Mouse (Mus musculus) heart, adult 2 months (tissue): Measurements from ENCODE around the gene Slamf9. TPM values are rescaled to one million over a fixed set of nuclear protein-coding genes. Genes with fewer than 3 reads are reported as not detected.
A peak's percentile ranks its signal among the peaks of the same experiment; 100 is the strongest.

ENCODE experiments used
- DNase-seq, 2 experiments: peaks; one replicate each; pipeline ENCODE4 v3.0.0; 2021
- H3K27ac ChIP-seq: fragments of 200-600 bp; 2 replicates; pipeline ENCODE4 v1.8.1; 2022
- H3K27me3 ChIP-seq: fragments of 200-500 bp; 2 replicates; pipeline ENCODE4 v1.6.1; 2012; ENCODE audit warnings: mild to moderate bottlenecking, low read length, inconsistent platforms, mixed read lengths; ENCODE audit not compliant: control insufficient read depth, insufficient read depth
- H3K36me3 ChIP-seq: fragments of 200-500 bp; 2 replicates; pipeline ENCODE4 v1.6.1; 2012; ENCODE audit warnings: low read length, inconsistent platforms; ENCODE audit not compliant: control insufficient read depth, insufficient read depth
- H3K4me1 ChIP-seq: fragments of 200-500 bp; 2 replicates; pipeline ENCODE4 v1.6.1; 2011; ENCODE audit warnings: low read length; ENCODE audit not compliant: control insufficient read depth, insufficient read depth
- H3K4me3 ChIP-seq: fragments of 200-600 bp; 2 replicates; pipeline ENCODE4 v1.8.1; 2022
- H3K79me2 ChIP-seq: fragments of 200-500 bp; replicated peaks from 2 replicates; pipeline ENCODE4 v1.6.1; 2012; ENCODE audit warnings: mild to moderate bottlenecking, inconsistent platforms, low read length, moderate library complexity, mixed read lengths; ENCODE audit not compliant: control insufficient read depth, insufficient read depth
- H3K9ac ChIP-seq: fragments of 200-500 bp; 2 replicates; pipeline ENCODE4 v1.6.1; 2012; ENCODE audit warnings: low read depth, mild to moderate bottlenecking, control low read depth, inconsistent platforms, low read length, mixed read lengths
- CTCF ChIP-seq: fragments of 200-600 bp; IDR thresholded peaks from 2 replicates; pipeline ENCODE4 v1.8.1; 2022; ENCODE audit warnings: antibody characterized with exemption, mild to moderate bottlenecking, moderate library complexity
- EP300 ChIP-seq: fragments of 200-500 bp; IDR thresholded peaks from 2 replicates; pipeline ENCODE4 v1.6.1; 2011; ENCODE audit warnings: low read depth, low read length, control low read depth; ENCODE audit not compliant: insufficient read depth
- POLR2A ChIP-seq: fragments of 200-500 bp; IDR thresholded peaks from 2 replicates; pipeline ENCODE4 v1.6.1; 2011; ENCODE audit warnings: mild to moderate bottlenecking, low read depth, low read length, control low read depth; ENCODE audit not compliant: insufficient read depth
- WGBS: fragments of 180-500 bp; shearing (Covaris S2); methylation state at CpG from one replicate; pipeline ENCODE4 v1.1.7; 2018; 5-methylcytosine and 5-hydroxymethylcytosine counted together
- intact Hi-C: fragments of 180-260 bp; cut with DNase I; formaldehyde crosslinking; loops from one replicate; pipeline ENCODE4 v1.15.1; 2025
- polyA plus RNA-seq: library from polyadenylated mRNA; depleted of rRNA; stranded (reverse); fragments of >200 nt; gene quantifications from 2 replicates; pipeline ENCODE4 v1.2.3, GENCODE M21; 2012
- total RNA-seq, 2 experiments: library from RNA; stranded (reverse); gene quantifications; 2 replicates each; pipeline ENCODE4 v1.2.3; 2021

Slamf9 gene
- total and polyA plus RNA-seq, 3 experiments: 1.2 to 7.0 (median 2.3) TPM

- peaks cover 7% of the 10 kb centered on the region for H3K4me1 ChIP-seq
- WGBS: 55% methylated on average over 3 of the region's 3 CpGs
- H3K79me2 ChIP-seq: no peaks in the 10 kb centered on the region
- intact Hi-C loops: no loop called here
- peaks cover 4% of the 10 kb centered on the region; the same call in 1 of the 2 replicates for H3K36me3 ChIP-seq
- no peak overlapping the region for H3K9ac ChIP-seq
- DNase-seq: no peak
- TF ChIP-seq POLR2A: no peak
- TF ChIP-seq CTCF: no peak
- TF ChIP-seq EP300: no peak
- no peaks in the 10 kb centered on the region for H3K27me3 ChIP-seq
- H3K4me3 ChIP-seq: no peak overlapping the region
- peak overlapping the region; percentile 39 for H3K27ac ChIP-seq
Measured at GRCm38 (mm10) chr1:172432587-172432955, 42.6 kb upstream of the Slamf9 start.

DNA sequence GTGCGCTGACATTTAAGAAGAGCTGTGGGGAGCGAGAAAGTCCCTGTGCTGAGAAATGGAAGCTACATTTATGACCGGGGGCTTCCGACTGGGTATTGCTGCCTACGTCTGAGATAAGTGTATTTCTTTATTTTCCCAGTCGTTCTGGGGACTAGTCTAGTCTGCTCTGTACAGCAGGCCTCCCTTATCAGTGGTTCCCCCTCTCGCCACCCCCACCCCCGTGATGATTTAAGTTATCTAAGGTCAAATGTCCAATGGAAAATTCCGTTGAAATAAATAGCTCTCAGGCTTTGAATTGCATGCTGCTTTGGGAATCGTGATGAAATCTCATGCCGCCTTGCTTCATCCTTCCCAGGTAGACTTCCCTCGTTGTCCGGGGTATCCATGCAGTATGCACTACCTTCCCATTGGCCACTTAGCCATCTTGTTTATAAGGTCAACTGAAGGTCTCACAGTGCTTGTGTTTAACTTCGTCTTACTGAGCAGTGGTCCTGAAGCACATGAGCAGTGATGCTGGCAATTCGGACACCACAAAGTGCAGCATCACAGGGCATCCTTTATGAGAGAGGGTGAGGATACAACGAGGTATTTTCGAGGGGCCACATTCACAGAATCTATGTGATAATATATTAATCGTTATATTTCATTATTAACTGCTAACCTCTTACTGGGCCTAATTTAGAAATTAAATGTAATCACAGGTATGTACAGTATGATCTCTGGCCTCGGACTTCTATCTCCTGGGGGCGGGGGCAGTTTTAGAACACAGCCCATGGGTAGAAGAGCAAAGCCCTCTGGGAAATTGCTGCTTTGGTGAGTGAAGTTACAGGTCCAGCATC, 41.9 kb upstream of the Slamf9 start:
- Histone ChIP-seq H3K27me3 (no peaks in the 10 kb centered on the region), H3K27ac (peak overlapping the region; percentile 39), H3K36me3 (peaks cover 4% of the 10 kb centered on the region; the same call in 1 of the 2 replicates), H3K4me1 (peaks cover 7% of the 10 kb centered on the region), H3K4me3 (no peak overlapping the region), H3K79me2 (no peaks in the 10 kb centered on the region), H3K9ac (no peak overlapping the region)
- no peak for DNase-seq
- intact Hi-C loops: no loop called here
- WGBS: 61% methylated on average over 20 of the region's 20 CpGs
- no peak for TF ChIP-seq EP300
- TF ChIP-seq CTCF: no peak
- TF ChIP-seq POLR2A: no peak

GRCm38 (mm10) chr1:172433851-172434165, 41.4 kb upstream of the Slamf9 start:
- intact Hi-C loops: no loop called here
- Histone ChIP-seq H3K27ac (peak overlapping the region; percentile 36; the same call in 1 of the 2 replicates), H3K9ac (no peak overlapping the region), H3K79me2 (no peaks in the 10 kb centered on the region), H3K4me3 (no peak overlapping the region), H3K27me3 (no peaks in the 10 kb centered on the region), H3K4me1 (peaks cover 7% of the 10 kb centered on the region), H3K36me3 (peaks cover 4% of the 10 kb centered on the region; the same call in 1 of the 2 replicates)
- 63% methylated on average over 4 of the region's 4 CpGs for WGBS
- DNase-seq: no peak
- no peak for TF ChIP-seq CTCF
- TF ChIP-seq POLR2A: no peak
- no peak for TF ChIP-seq EP300

- no peak for DNase-seq
- intact Hi-C loops: no loop called here
- peaks cover 4% of the 10 kb centered on the region; the same call in 1 of the 2 replicates for H3K36me3 ChIP-seq
- H3K4me3 ChIP-seq: no peak overlapping the region
- no peaks in the 10 kb centered on the region for H3K79me2 ChIP-seq
- no peak overlapping the region for H3K9ac ChIP-seq
- peaks cover 7% of the 10 kb centered on the region for H3K4me1 ChIP-seq
- no peak overlapping the region for H3K27ac ChIP-seq
- WGBS: 48% methylated on average over 6 of the region's 6 CpGs
- no peak for TF ChIP-seq CTCF
- no peak for TF ChIP-seq EP300
- no peak for TF ChIP-seq POLR2A
- H3K27me3 ChIP-seq: no peaks in the 10 kb centered on the region
Measured at GRCm38 (mm10) chr1:172436785-172437184, 38.4 kb upstream of the Slamf9 start.

DNA sequence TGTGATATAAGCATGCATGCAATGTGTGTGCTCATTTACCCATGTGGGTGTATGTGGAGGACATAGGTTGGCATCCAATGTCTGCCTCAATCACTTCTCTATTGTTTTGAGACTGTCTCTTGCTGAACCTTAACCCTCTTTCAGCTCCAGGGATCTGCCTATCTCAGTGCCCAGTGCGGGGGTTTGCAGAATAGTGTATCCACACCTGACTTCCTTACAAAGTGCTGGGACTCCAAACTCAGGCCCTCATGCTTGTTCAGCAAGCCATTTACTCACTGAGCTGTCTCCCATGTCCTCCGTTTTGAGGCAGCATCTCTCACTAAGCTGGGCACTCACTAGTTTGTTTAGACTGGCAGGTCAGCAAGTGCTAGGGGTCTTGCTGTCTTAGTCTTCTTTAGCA, 36.5 kb upstream of the Slamf9 start:
- Histone ChIP-seq H3K27ac (no peak overlapping the region), H3K36me3 (no peaks in the 10 kb centered on the region), H3K4me3 (no peak overlapping the region), H3K4me1 (no peaks in the 10 kb centered on the region), H3K9ac (no peak overlapping the region), H3K27me3 (no peaks in the 10 kb centered on the region), H3K79me2 (no peaks in the 10 kb centered on the region)
- intact Hi-C loops: no loop called here
- 84% methylated on average over 2 of the region's 2 CpGs for WGBS
- DNase-seq: no peak
- no peak for TF ChIP-seq EP300

DNA sequence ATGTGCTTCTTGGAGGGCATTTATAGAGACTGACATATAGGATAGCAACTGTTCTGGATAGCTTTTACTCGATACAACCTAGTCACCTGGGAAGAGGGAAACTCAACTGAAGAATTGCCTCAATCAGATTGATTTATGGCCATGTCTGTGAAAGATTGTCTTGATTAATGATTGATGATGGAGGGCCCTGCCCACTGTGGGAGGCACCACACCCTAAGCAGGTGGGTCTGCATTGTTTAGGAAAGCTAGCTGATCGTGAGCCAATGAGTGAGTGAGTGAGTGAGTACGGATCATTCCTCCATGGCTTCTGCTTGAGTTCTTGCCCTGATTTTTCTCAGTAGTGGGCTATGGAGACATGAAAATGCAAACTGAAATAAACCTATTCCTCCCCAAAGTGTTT, 34.6 kb upstream of the Slamf9 start:
- Histone ChIP-seq H3K4me3 (no peak overlapping the region), H3K79me2 (no peaks in the 10 kb centered on the region), H3K4me1 (no peaks in the 10 kb centered on the region), H3K27me3 (no peaks in the 10 kb centered on the region), H3K27ac (no peak overlapping the region), H3K36me3 (no peaks in the 10 kb centered on the region), H3K9ac (no peak overlapping the region)
- TF ChIP-seq CTCF: no peak
- no peak for TF ChIP-seq EP300
- no peak for TF ChIP-seq POLR2A
- intact Hi-C loops: no loop called here
- 88% methylated on average over 3 of the region's 3 CpGs for WGBS
- no peak for DNase-seq
